Mouse (Mus musculus): ENCODE measurements around the gene Fkbp2.

GRCm38 (mm10) chr19:6934195-6934977 is 45.9 kb downstream of the Fkbp2 start, which contains the start of gene Kcnk4:
- TF ChIP-seq CTCF (IDR thresholded peaks at IDR 0.05; ENCODE audit: low read depth) (no peak), EP300 (IDR thresholded peaks at IDR 0.05; ENCODE audit: low read depth) (no peak)

All from heart, postnatal 0 days (tissue).